Mouse (Mus musculus) myocyte (in vitro differentiated cells): Measurements from ENCODE around the gene Fbxo36. TPM values are rescaled to one million over a fixed set of nuclear protein-coding genes. Genes with fewer than 3 reads are reported as not detected.
A peak's percentile ranks its signal among the peaks of the same experiment; 100 is the strongest.

Experiments used
- H3K27me3 ChIP-seq: one replicate; pipeline ENCODE4 v1.6.1; 2011; ENCODE audit not compliant: control insufficient read depth, insufficient read depth, insufficient read length
- H3K36me3 ChIP-seq: one replicate; pipeline ENCODE4 v1.6.1; 2011; ENCODE audit not compliant: control insufficient read depth, insufficient read depth
- H3K4me2 ChIP-seq: one replicate; pipeline ENCODE4 v1.6.1; 2011; ENCODE audit warnings: low read depth, control low read depth
- H3K4me3 ChIP-seq: one replicate; pipeline ENCODE4 v1.5.1; 2011; ENCODE audit warnings: mild to moderate bottlenecking, control low read depth, moderate library complexity
- H3K79me2 ChIP-seq: one replicate; pipeline ENCODE4 v1.6.1; 2011; ENCODE audit not compliant: control insufficient read depth, insufficient read depth
- H3ac ChIP-seq: one replicate; pipeline ENCODE4 v1.6.1; 2011; ENCODE audit not compliant: control insufficient read depth, insufficient read length
- CEBPB ChIP-seq: IDR thresholded peaks from 2 replicates; pipeline ENCODE4 v1.6.1; 2011; ENCODE audit warnings: mild to moderate bottlenecking, moderate library complexity; ENCODE audit not compliant: poor library complexity, insufficient read depth, severe bottlenecking
- E2F4 ChIP-seq: IDR thresholded peaks from one replicate; pipeline ENCODE4 v1.6.1; 2011; ENCODE audit warnings: mild to moderate bottlenecking, control low read depth, moderate library complexity; ENCODE audit not compliant: insufficient read depth
- MAX ChIP-seq: IDR thresholded peaks from one replicate; pipeline ENCODE4 v1.6.1; 2011; ENCODE audit warnings: low read depth, mild to moderate bottlenecking, control low read depth
- MYOD1 ChIP-seq, 3 experiments: IDR thresholded peaks; one replicate each; pipeline ENCODE4 v1.6.1; 2011; ENCODE audit warnings: control low read depth in 2 of 3, low read depth in 2 of 3, mild to moderate bottlenecking in 2 of 3, moderate library complexity in 1 of 3; ENCODE audit not compliant: insufficient read length in 2 of 3, control insufficient read depth in 1 of 3
- MYOG ChIP-seq, 3 experiments: IDR thresholded peaks; one replicate each; pipeline ENCODE4 v1.6.1; 2011; ENCODE audit warnings: control low read depth in 2 of 3, low read depth in 2 of 3, mild to moderate bottlenecking in 2 of 3; ENCODE audit not compliant: insufficient read length in 2 of 3, control insufficient read depth in 1 of 3, insufficient read depth in 1 of 3
- POLR2A ChIP-seq: IDR thresholded peaks from one replicate; pipeline ENCODE4 v1.6.1; 2011; ENCODE audit warnings: low read depth, mild to moderate bottlenecking, control low read depth, moderate library complexity; ENCODE audit not compliant: insufficient read length
- POLR2AphosphoS2 ChIP-seq: IDR thresholded peaks from one replicate; pipeline ENCODE4 v1.6.1; 2011; ENCODE audit warnings: low read depth, control low read depth; ENCODE audit not compliant: insufficient read length
- REST ChIP-seq: IDR thresholded peaks from one replicate; pipeline ENCODE4 v1.6.1; 2011; ENCODE audit warnings: mild to moderate bottlenecking, control low read depth, moderate library complexity; ENCODE audit not compliant: insufficient read depth, insufficient read length
- SRF ChIP-seq: IDR thresholded peaks from one replicate; pipeline ENCODE4 v1.6.1; 2011; ENCODE audit warnings: low read depth; ENCODE audit not compliant: control insufficient read depth, insufficient read length
- TCF12 ChIP-seq: IDR thresholded peaks from one replicate; pipeline ENCODE4 v1.6.1; 2011; ENCODE audit warnings: mild to moderate bottlenecking, control low read depth; ENCODE audit not compliant: poor library complexity, insufficient read depth, severe bottlenecking
- TCF3 ChIP-seq: IDR thresholded peaks from one replicate; pipeline ENCODE4 v1.6.1; 2011; ENCODE audit warnings: low read depth, control low read depth; ENCODE audit not compliant: insufficient read length
- USF1 ChIP-seq: IDR thresholded peaks from one replicate; pipeline ENCODE4 v1.6.1; 2011; ENCODE audit warnings: low read depth, mild to moderate bottlenecking, control low read depth, moderate library complexity
- polyA plus RNA-seq: library from polyadenylated mRNA; unstranded; fragments of >200 nt; fragmentation: generic; extraction: Trizol; gene quantifications from one replicate; pipeline ENCODE4 v1.2.1, GENCODE M21; 2012; ENCODE audit warnings: missing spikeins

Fbxo36 gene
- polyA plus RNA-seq, 1 experiment = 10.7 TPM

GRCm38 (mm10) chr1:84924134-84924533, 84.5 kb downstream of the Fbxo36 start:
- H3K36me3 ChIP-seq = no peaks in the 10 kb centered on the region
- H3K79me2 ChIP-seq = no peaks in the 10 kb centered on the region
- no peak for TF ChIP-seq MAX
- no peak for TF ChIP-seq TCF3
- TF ChIP-seq POLR2AphosphoS2 = no peak
- TF ChIP-seq MYOD1 (IDR thresholded peaks at IDR 0.05; ENCODE audit: control insufficient read depth in 1 of 3, insufficient read length in 2 of 3, low read depth in 2 of 3) = no peak
- no peak for TF ChIP-seq E2F4
- TF ChIP-seq MYOG (IDR thresholded peaks at IDR 0.05; ENCODE audit: control insufficient read depth in 1 of 3, insufficient read depth in 1 of 3, insufficient read length in 2 of 3, low read depth in 2 of 3) = no peak
- no peak for TF ChIP-seq POLR2A
- TF ChIP-seq SRF = no peak

GRCm38 (mm10) chr1:84925599-84925998, 86.0 kb downstream of the Fbxo36 start:
- no peak overlapping the region for H3ac ChIP-seq
- no peak overlapping the region for H3K4me2 ChIP-seq
- TF ChIP-seq CEBPB (no peak), TCF12 (no peak), POLR2A (no peak)
- H3K4me3 ChIP-seq = no peak overlapping the region
- no peaks in the 10 kb centered on the region for H3K79me2 ChIP-seq
- no peaks in the 10 kb centered on the region for H3K27me3 ChIP-seq
- no peaks in the 10 kb centered on the region for H3K36me3 ChIP-seq

More at GRCm38 (mm10) chr1:84924134-84924533, 84.5 kb downstream of the Fbxo36 start:
- H3ac ChIP-seq = no peak overlapping the region
- no peaks in the 10 kb centered on the region for H3K27me3 ChIP-seq
- H3K4me3 ChIP-seq = no peak overlapping the region
- no peak overlapping the region for H3K4me2 ChIP-seq

- Histone ChIP-seq H3K27me3 (peaks cover 8% of the 10 kb centered on the region), H3K79me2 (no peaks in the 10 kb centered on the region), H3K4me3 (peak overlapping the region; percentile 36), H3K36me3 (no peaks in the 10 kb centered on the region), H3ac (no peak overlapping the region), H3K4me2 (peak overlapping the region; percentile 91)
- no peak for TF ChIP-seq TCF3
- no peak for TF ChIP-seq POLR2AphosphoS2
- TF ChIP-seq SRF = no peak
- no peak for TF ChIP-seq TCF12
- TF ChIP-seq MAX = no peak
- no peak for TF ChIP-seq POLR2A
- no peak for TF ChIP-seq CEBPB
- no peak for TF ChIP-seq MYOD1 (IDR thresholded peaks at IDR 0.05; ENCODE audit: control insufficient read depth in 1 of 3, insufficient read length in 2 of 3, low read depth in 2 of 3)
- TF ChIP-seq USF1 = no peak
- no peak for TF ChIP-seq E2F4
- no peak for TF ChIP-seq REST
- no peak for TF ChIP-seq MYOG (IDR thresholded peaks at IDR 0.05; ENCODE audit: control insufficient read depth in 1 of 3, insufficient read depth in 1 of 3, insufficient read length in 2 of 3, low read depth in 2 of 3)
These were observed 94.0 kb downstream of the Fbxo36 start for GRCm38 (mm10) chr1:84933472-84934150.

- Histone ChIP-seq H3K27me3 (peaks cover 8% of the 10 kb centered on the region), H3K79me2 (no peaks in the 10 kb centered on the region), H3ac (no peak overlapping the region), H3K4me2 (peak overlapping the region; percentile 91), H3K36me3 (no peaks in the 10 kb centered on the region), H3K4me3 (peak overlapping the region; percentile 36)
- TF ChIP-seq TCF3 = no peak
- TF ChIP-seq REST = no peak
- no peak for TF ChIP-seq E2F4
- no peak for TF ChIP-seq POLR2AphosphoS2
- no peak for TF ChIP-seq CEBPB
These were observed 94.5 kb downstream of the Fbxo36 start for GRCm38 (mm10) chr1:84934151-84934502.

GRCm38 (mm10) chr1:84934503-84935333, 95.1 kb downstream of the Fbxo36 start, which contains the start of gene Slc16a14:
TSS of gene Slc16a14 (minus strand) at chr1:84935134.
- Histone ChIP-seq H3K36me3 (no peaks in the 10 kb centered on the region), H3K4me3 (peak within 1 kb of the TSS; percentile 36), H3K79me2 (no peaks in the 10 kb centered on the region), H3ac (no peak within 1 kb of the TSS), H3K27me3 (peaks cover 8% of the 10 kb centered on the region), H3K4me2 (peak within 1 kb of the TSS; percentile 91)
- TF ChIP-seq MYOD1 (IDR thresholded peaks at IDR 0.05; ENCODE audit: control insufficient read depth in 1 of 3, insufficient read length in 2 of 3, low read depth in 2 of 3) (no peak), MAX (no peak), MYOG (IDR thresholded peaks at IDR 0.05; ENCODE audit: control insufficient read depth in 1 of 3, insufficient read depth in 1 of 3, insufficient read length in 2 of 3, low read depth in 2 of 3) (no peak), POLR2AphosphoS2 (no peak), POLR2A (no peak), CEBPB (no peak), E2F4 (no peak), REST (no peak), TCF3 (no peak), SRF (no peak), TCF12 (no peak), USF1 (no peak)
